33 mouse cellular contexts compared by ENCODE assay signal in the genomic region with DNA sequence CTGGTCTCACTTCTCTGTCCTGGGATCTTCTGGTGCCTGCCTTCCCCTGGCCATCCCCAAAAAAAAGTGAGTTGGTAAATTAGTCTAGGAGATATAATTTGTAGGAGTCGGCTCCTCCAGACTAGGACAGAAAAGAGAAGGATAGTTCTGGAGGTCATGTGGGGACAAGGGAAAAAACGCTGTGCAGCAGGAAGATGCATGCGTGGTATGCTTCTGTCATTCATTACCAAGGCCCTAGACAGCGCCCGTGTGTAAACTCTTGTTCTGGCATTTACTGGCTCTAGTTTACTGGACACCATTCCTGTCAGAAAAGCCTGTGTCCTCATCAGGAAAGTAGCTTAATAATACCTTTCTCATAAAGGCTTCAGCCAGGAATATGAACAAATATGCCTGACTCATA. TPM values are rescaled to one million over a fixed set of nuclear protein-coding genes. Genes with fewer than 3 reads are reported as not detected.
DNase-seq lines count a peak whose midpoint lies in the region; ATAC-seq and TF ChIP-seq lines count a peak whose summit lies in the region.
"Had no signal": no experiment of that assay in that cellular context is flagged by ENCODE, and none has a peak within 500 bp of the region (broad histone marks: within the 10 kb centered on the region; RNA-seq: fewer than 3 reads in every experiment).

No protein-coding gene starts in this region.

- peaks cover 11% of the 10 kb centered on the region for H3K4me1 ChIP-seq in limb, embryonic 13.5 days
- H3K4me1 ChIP-seq: liver, embryonic 15.5 days; lung, embryonic 15.5 days had no signal

- no peak overlapping the region for H3K4me3 ChIP-seq in gastrocnemius, adult 2 months
- H3K4me3 ChIP-seq in limb, embryonic 13.5 days = no peak overlapping the region
- H3K4me3 ChIP-seq: embryonic facial prominence, embryonic 10.5 days; forebrain, embryonic 10.5 days; liver, embryonic 15.5 days; lung, embryonic 15.5 days; megakaryocyte, embryonic 14.5 days; midbrain, embryonic 15.5 days; myocyte had no signal

- no peak overlapping the region for H3K4me2 ChIP-seq in limb, embryonic 13.5 days (replicated peaks)
- H3K4me2 ChIP-seq: liver, embryonic 15.5 days; lung, embryonic 15.5 days; midbrain, embryonic 15.5 days had no signal

- H3K27me3 ChIP-seq in limb, embryonic 13.5 days = no peaks in the 10 kb centered on the region
- H3K27me3 ChIP-seq: liver, embryonic 15.5 days; lung, embryonic 15.5 days; megakaryocyte, embryonic 14.5 days; midbrain, embryonic 15.5 days had no signal

- H3K9me3 ChIP-seq in limb, embryonic 13.5 days = no peaks in the 10 kb centered on the region
- H3K9me3 ChIP-seq: embryonic facial prominence, embryonic 10.5 days; forebrain, embryonic 10.5 days; liver, embryonic 15.5 days; lung, embryonic 15.5 days; megakaryocyte, embryonic 14.5 days; midbrain, embryonic 15.5 days had no signal

- no peak for ATAC-seq in limb, embryonic 13.5 days (ENCODE audit: low FRiP score, low read depth)
- no peak for ATAC-seq in erythroblast, adult 5-6 weeks (replicated peaks; ENCODE audit: low FRiP score, poor library complexity, severe bottlenecking)
- ATAC-seq: forebrain, embryonic 16.5 days; hindbrain, postnatal 0 days; intestine, embryonic 16.5 days; midbrain, embryonic 15.5 days had no signal

- DNase-seq in gastrocnemius, adult 2 months = no peak
- no peak for DNase-seq in gastrocnemius, postnatal 4 days (ENCODE audit: low spot score in 2 of 2)
- DNase-seq in kidney, adult 8-10 months = peak; percentile 41 to 68
- DNase-seq in kidney, adult 18-20 months = no peak
- DNase-seq in Muller cell, postnatal 12 days (ENCODE audit: inconsistent ontology term) = peak; percentile 38
- no peak for DNase-seq in cerebellum, postnatal 4 days (ENCODE audit: low spot score in 2 of 2)
- DNase-seq: adrenal gland, postnatal 25 days; cerebellum, adult 11 months; cerebellum, adult 9-11 months; gastrocnemius, postnatal 25 days; liver; lung, postnatal 36 days; thymus, adult 2 months; thymus, postnatal 4 days had no signal

- H3K9ac ChIP-seq in limb, embryonic 13.5 days = no peak overlapping the region
- H3K9ac ChIP-seq: liver, embryonic 15.5 days; lung, embryonic 15.5 days; midbrain, embryonic 15.5 days had no signal

- peak overlapping the region; percentile 38 for H3K27ac ChIP-seq in gastrocnemius, adult 2 months
- H3K27ac ChIP-seq in limb, embryonic 13.5 days = peak overlapping the region; percentile 52; the same call in 1 of the 2 replicates
- H3K27ac ChIP-seq: embryonic facial prominence, embryonic 10.5 days; forebrain, embryonic 10.5 days; hindbrain, postnatal 0 days; liver, embryonic 15.5 days; lung, embryonic 15.5 days; midbrain, embryonic 15.5 days had no signal

- peaks cover 5% of the 10 kb centered on the region; the same call in 1 of the 2 replicates for H3K36me3 ChIP-seq in limb, embryonic 13.5 days
- H3K36me3 ChIP-seq: liver, embryonic 15.5 days; midbrain, embryonic 15.5 days had no signal

- 64% methylated on average over 5 of the region's 5 CpGs for WGBS in limb, embryonic 13.5 days

- no peak for TF ChIP-seq CTCF in gastrocnemius, adult 2 months (IDR thresholded peaks at IDR 0.05)

- intact Hi-C loops in gastrocnemius, adult 2 months (cut with DNase I) = no loop called here

RNA-seq across cellular contexts. Expression of a gene that starts 21.1 kb away (rescaled TPM):
- 10 to 100 TPM in 1 of 2 experiments, 1 to 10 TPM in 1; 8.1 to 10.8 TPM for total RNA-seq in gastrocnemius, adult 2 months (2021)
- total RNA-seq in gastrocnemius, postnatal 4 days (2021) = 10 to 100 TPM; 27.3 to 28.9 TPM
- polyA plus RNA-seq in limb, embryonic 13.5 days (2015; fragmentation: Nextera tagmentation; extraction: Ambion mirVana) = 44.0 and 44.9 TPM in 2 replicates
- 7.3 TPM in 1 of 2 replicates, not detected in the other for total RNA-seq in erythroblast, adult 5-6 weeks (2015; ENCODE audit: low replicate concordance)
- 0.98 TPM in 1 of 2 replicates, not detected in the other for total RNA-seq in erythroblast, adult 5-6 weeks (2017; ENCODE audit: low replicate concordance)

RNA-seq across cellular contexts. Expression of a gene that starts 21.2 kb away (rescaled TPM):
- total RNA-seq in gastrocnemius, adult 2 months (2021) = 1 to 10 TPM; 8.0 to 8.2 TPM
- total RNA-seq in gastrocnemius, postnatal 4 days (2021) = 10 to 100 TPM; 25.2 to 26.5 TPM
- 102 and 103 TPM in 2 replicates for polyA plus RNA-seq in limb, embryonic 13.5 days (2015; fragmentation: Nextera tagmentation; extraction: Ambion mirVana)
- 2.3 and 12.3 TPM in 2 replicates for total RNA-seq in erythroblast, adult 5-6 weeks (2015; ENCODE audit: low replicate concordance)
- total RNA-seq in erythroblast, adult 5-6 weeks (2017; ENCODE audit: low replicate concordance) = 11.9 and 13.1 TPM in 2 replicates

RNA-seq across cellular contexts. Expression of a gene that starts 32.5 kb away (rescaled TPM):
- under 1 TPM in 1 of 2 experiments, not detected in 1; 0.22 TPM for total RNA-seq in gastrocnemius, adult 2 months (2021)
- total RNA-seq in gastrocnemius, postnatal 4 days (2021) = not detected
- polyA plus RNA-seq in limb, embryonic 13.5 days (2015; fragmentation: Nextera tagmentation; extraction: Ambion mirVana) = not detected in 2 replicates
- total RNA-seq in erythroblast, adult 5-6 weeks (2015; ENCODE audit: low replicate concordance) = not detected in 2 replicates
- total RNA-seq in erythroblast, adult 5-6 weeks (2017; ENCODE audit: low replicate concordance) = not detected in 2 replicates
- total RNA-seq: adrenal gland, postnatal 25 days; gastrocnemius, postnatal 25 days; heart, adult 8-10 months; hindbrain, postnatal 0 days; layer of hippocampus, adult 18-20 months; layer of hippocampus, postnatal 25 days; left cerebral cortex, postnatal 10 days had no signal
- polyA plus RNA-seq: cortical plate, adult 2 months; embryonic facial prominence, embryonic 10.5 days; forebrain, embryonic 10.5 days; forebrain, embryonic 16.5 days; hindbrain, embryonic 11.5 days; hindbrain, postnatal 0 days; liver, embryonic 15.5 days; midbrain, embryonic 15.5 days; myocyte; neural tube, embryonic 14.5 days had no signal

RNA-seq across cellular contexts. Expression of a gene that starts 39.7 kb away (rescaled TPM):
- total RNA-seq in gastrocnemius, adult 2 months (2021) = 10 to 100 TPM in 1 of 2 experiments, 1 to 10 TPM in 1; 8.2 to 10.1 TPM
- total RNA-seq in gastrocnemius, postnatal 4 days (2021) = 10 to 100 TPM; 20.2 to 24.8 TPM
- polyA plus RNA-seq in limb, embryonic 13.5 days (2015; fragmentation: Nextera tagmentation; extraction: Ambion mirVana) = 58.3 and 58.8 TPM in 2 replicates
- total RNA-seq in erythroblast, adult 5-6 weeks (2015; ENCODE audit: low replicate concordance) = 14.0 and 40.7 TPM in 2 replicates
- total RNA-seq in erythroblast, adult 5-6 weeks (2017; ENCODE audit: low replicate concordance) = 16.6 and 25.2 TPM in 2 replicates

Comparison
In these comparisons a context has a peak if more than half of its experiments do, and no peak if none do; other contexts are left out.
1. DNase-seq: peak in kidney, adult 8-10 months (2 of 2) and Muller cell, postnatal 12 days (single experiment); none in gastrocnemius, adult 2 months (single experiment), gastrocnemius, postnatal 4 days (0 of 2), kidney, adult 18-20 months (single experiment) and cerebellum, postnatal 4 days (0 of 2).